Mouse (Mus musculus) G1E (cell line): ENCODE results near the gene Gm8994. TPM values are rescaled to one million over a fixed set of nuclear protein-coding genes. Genes with fewer than 3 reads are reported as not detected.

ENCODE experiments used
- ATAC-seq: 2 replicates; pipeline ENCODE4 v1.8.0; 2016; ENCODE audit warnings: mild to moderate bottlenecking; ENCODE audit not compliant: insufficient number of reproducible peaks, poor library complexity, low FRiP score, severe bottlenecking; ENCODE audit errors: extremely low read depth
- DNase-seq: peaks from one replicate; pipeline ENCODE4 v3.0.0; 2012; ENCODE audit warnings: low spot score
- H3K27me3 ChIP-seq: 2 replicates; pipeline ENCODE4 v1.6.1; 2012; ENCODE audit warnings: mild to moderate bottlenecking, low read length, inconsistent platforms; ENCODE audit not compliant: insufficient read depth
- H3K36me3 ChIP-seq: replicated peaks from 2 replicates; pipeline ENCODE3; 2012; ENCODE audit warnings: mild to moderate bottlenecking, inconsistent platforms
- H3K4me1 ChIP-seq: 2 replicates; pipeline ENCODE4 v1.6.1; 2012; ENCODE audit warnings: low read depth, low read length, inconsistent platforms, mixed read lengths; ENCODE audit not compliant: insufficient read depth
- H3K4me3 ChIP-seq: 2 replicates; pipeline ENCODE4 v1.5.1; 2012; ENCODE audit warnings: low read depth, mild to moderate bottlenecking, inconsistent platforms, low read length, moderate library complexity, mixed read lengths
- H3K9me3 ChIP-seq: replicated peaks from 2 replicates; pipeline ENCODE4 v1.6.1; 2012; ENCODE audit warnings: inconsistent platforms
- CTCF ChIP-seq: IDR thresholded peaks from 2 replicates; pipeline ENCODE4 v1.5.1; 2012; ENCODE audit warnings: low read depth, low read length, inconsistent platforms, mixed read lengths
- GATA1 ChIP-seq: IDR thresholded peaks from 2 replicates; pipeline ENCODE4 v1.6.1; 2012; ENCODE audit warnings: borderline replicate concordance, low read length, inconsistent platforms, mixed read lengths
- GATA2 ChIP-seq: IDR thresholded peaks from 2 replicates; pipeline ENCODE4 v1.6.1; 2012; ENCODE audit warnings: low read depth, low read length, inconsistent platforms, borderline replicate concordance
- POLR2AphosphoS5 ChIP-seq: IDR thresholded peaks from 2 replicates; pipeline ENCODE4 v1.6.1; 2012; ENCODE audit warnings: low read depth, low read length, inconsistent platforms; ENCODE audit not compliant: insufficient replicate concordance
- TAL1 ChIP-seq: conservative IDR thresholded peaks from 2 replicates; pipeline ENCODE4 v1.6.1; 2012; ENCODE audit warnings: low read depth, low read length, inconsistent platforms, mixed read lengths
- polyA plus RNA-seq: library from polyadenylated mRNA; stranded (reverse); fragments of >175 nt; gene quantifications from 2 replicates; pipeline ENCODE4 v1.2.3, GENCODE M21; 2012
- total RNA-seq, 2 experiments: library from RNA; stranded (forward) in 1 of 2; stranded (reverse) in 1 of 2; fragments of 200-1000 nt in 1 of 2; fragments of >200 nt in 1 of 2; fragmentation: Nextera tagmentation in 1 of 2; gene quantifications; 2 replicates each; pipeline ENCODE4 v1.2.3; 2014 to 2017

Gene Gm8994
- total and polyA plus RNA-seq, 3 experiments: 0.08 TPM; not detected in 2

- TF ChIP-seq CTCF (no peak), GATA2 (no peak), TAL1 (no peak), POLR2AphosphoS5 (no peak), GATA1 (no peak)
- H3K4me3 ChIP-seq: no peak overlapping the region
- DNase-seq (no peak), ATAC-seq (no peak)
- H3K27me3 ChIP-seq: no peaks in the 10 kb centered on the region
- peaks cover 43% of the 10 kb centered on the region for H3K9me3 ChIP-seq
- H3K4me1 ChIP-seq: no peaks in the 10 kb centered on the region
- no peaks in the 10 kb centered on the region for H3K36me3 ChIP-seq
Measured at GRCm38 (mm10) chr6:136340669-136341068, 13.3 kb downstream of the Gm8994 start.

DNA sequence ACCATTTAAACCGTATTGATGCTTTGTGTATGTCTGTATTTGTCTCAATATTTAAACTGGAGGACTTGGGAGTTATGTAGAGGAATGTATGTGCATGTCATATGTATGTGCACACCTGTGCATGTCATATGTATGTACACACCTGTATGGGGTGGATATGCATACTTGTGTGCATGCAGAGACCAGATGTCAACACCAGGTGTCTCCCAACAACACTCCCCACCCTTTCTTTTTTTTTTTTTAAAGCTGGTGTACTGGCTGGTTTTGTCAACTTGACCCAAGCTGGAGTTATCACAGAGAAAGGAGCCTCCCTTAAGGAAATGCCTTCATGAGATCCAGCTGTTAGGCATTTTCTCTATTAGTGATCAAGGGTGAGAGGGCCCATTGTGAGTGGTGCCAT lies 13.8 kb downstream of the Gm8994 start:
- TF ChIP-seq CTCF (no peak), POLR2AphosphoS5 (no peak), GATA2 (no peak), GATA1 (no peak)
- no peaks in the 10 kb centered on the region for H3K36me3 ChIP-seq
- H3K27me3 ChIP-seq: no peaks in the 10 kb centered on the region
- DNase-seq: no peak
- ATAC-seq: no peak
- H3K4me3 ChIP-seq: no peak overlapping the region
- peaks cover 46% of the 10 kb centered on the region for H3K9me3 ChIP-seq
- no peaks in the 10 kb centered on the region for H3K4me1 ChIP-seq

- no peaks in the 10 kb centered on the region for H3K36me3 ChIP-seq
- no peak for TF ChIP-seq POLR2AphosphoS5
- TF ChIP-seq CTCF: no peak
- no peak for TF ChIP-seq GATA2
- no peak for TF ChIP-seq TAL1
- no peak for TF ChIP-seq GATA1
- ATAC-seq (no peak), DNase-seq (no peak)
- H3K27me3 ChIP-seq: no peaks in the 10 kb centered on the region
- peaks cover 48% of the 10 kb centered on the region for H3K9me3 ChIP-seq
- H3K4me1 ChIP-seq: no peaks in the 10 kb centered on the region
- H3K4me3 ChIP-seq: no peak overlapping the region
Measured at GRCm38 (mm10) chr6:136343868-136344267, 16.5 kb downstream of the Gm8994 start.

DNA sequence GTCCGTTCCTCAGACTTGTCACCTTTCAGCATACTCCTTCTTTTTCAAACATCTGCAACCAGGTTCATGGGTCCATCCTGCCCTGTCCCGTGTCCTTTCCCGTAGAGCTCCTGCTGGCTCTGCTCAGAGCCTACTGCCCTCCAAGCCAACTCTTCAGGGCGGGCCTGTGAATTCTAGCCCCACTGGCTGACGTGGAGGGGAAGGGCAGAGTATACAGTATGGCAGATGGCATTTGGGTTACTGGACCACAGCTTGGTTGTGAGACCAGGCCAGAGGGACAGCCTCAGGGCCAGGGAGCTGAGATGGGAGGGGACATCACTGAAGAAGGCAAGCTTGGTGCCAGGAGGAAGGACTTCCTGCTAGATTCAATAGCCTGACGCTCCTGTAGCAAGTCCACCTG lies 17.7 kb downstream of the Gm8994 start:
- Histone ChIP-seq H3K36me3 (no peaks in the 10 kb centered on the region), H3K4me1 (no peaks in the 10 kb centered on the region), H3K9me3 (peaks cover 50% of the 10 kb centered on the region), H3K27me3 (no peaks in the 10 kb centered on the region), H3K4me3 (no peak overlapping the region)
- TF ChIP-seq CTCF: no peak
- no peak for TF ChIP-seq POLR2AphosphoS5
- TF ChIP-seq TAL1: no peak
- TF ChIP-seq GATA1: no peak
- no peak for TF ChIP-seq GATA2
- no peak for DNase-seq
- no peak for ATAC-seq

- H3K4me3 ChIP-seq: no peak overlapping the region
Measured at GRCm38 (mm10) chr6:136345641-136346040, 18.3 kb downstream of the Gm8994 start.

DNA sequence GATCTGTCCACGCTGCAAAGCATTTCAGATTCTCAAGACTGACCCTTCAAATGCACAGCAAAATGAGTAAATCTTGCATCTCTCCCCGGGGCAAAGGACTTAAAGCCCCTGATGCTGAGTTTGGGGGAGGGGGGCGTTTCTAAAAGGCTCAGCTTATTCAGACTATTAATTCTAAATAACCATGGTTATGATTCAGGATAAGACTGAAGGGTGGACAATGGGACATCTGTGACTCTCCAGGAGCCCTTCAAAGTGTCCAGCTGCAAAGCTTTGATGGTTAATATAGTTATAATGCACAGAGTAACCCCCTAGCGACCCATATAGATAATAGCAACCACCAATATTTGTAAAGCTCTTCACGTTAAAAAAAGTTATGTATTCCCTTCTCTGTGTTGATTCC lies 19.7 kb downstream of the Gm8994 start:
- ATAC-seq (no peak), DNase-seq (no peak)
- H3K36me3 ChIP-seq: no peaks in the 10 kb centered on the region
- no peak for TF ChIP-seq GATA2
- TF ChIP-seq TAL1: no peak
- no peak for TF ChIP-seq GATA1
- no peak for TF ChIP-seq POLR2AphosphoS5
- TF ChIP-seq CTCF: no peak
- no peak overlapping the region for H3K4me3 ChIP-seq
- no peaks in the 10 kb centered on the region for H3K27me3 ChIP-seq
- H3K9me3 ChIP-seq: peaks cover 52% of the 10 kb centered on the region
- H3K4me1 ChIP-seq: no peaks in the 10 kb centered on the region

More at GRCm38 (mm10) chr6:136345641-136346040, 18.3 kb downstream of the Gm8994 start:
- no peak for TF ChIP-seq GATA2
- Histone ChIP-seq H3K4me1 (no peaks in the 10 kb centered on the region), H3K27me3 (no peaks in the 10 kb centered on the region), H3K36me3 (no peaks in the 10 kb centered on the region), H3K9me3 (peaks cover 49% of the 10 kb centered on the region)
- DNase-seq (no peak), ATAC-seq (no peak)

DNA sequence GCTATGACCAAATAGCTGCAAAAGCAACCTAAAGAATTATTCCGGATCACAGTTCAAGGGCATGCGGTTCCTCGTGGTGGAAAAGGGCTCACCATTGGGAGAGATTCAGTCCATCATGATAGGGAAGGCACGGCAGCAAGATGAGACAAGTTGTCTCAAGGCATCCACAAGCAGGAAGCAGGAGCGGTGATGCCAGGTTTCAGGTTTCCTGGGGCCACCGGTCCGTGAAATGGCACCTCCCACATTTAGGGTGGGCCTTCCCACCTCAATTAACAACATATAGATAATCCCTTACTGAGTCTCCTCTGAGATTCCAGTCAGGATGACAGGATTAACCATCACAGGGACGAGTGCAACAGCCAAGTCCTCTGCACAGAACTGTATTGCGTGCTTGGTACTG lies 20.3 kb downstream of the Gm8994 start:
- TF ChIP-seq CTCF (no peak), GATA1 (no peak), GATA2 (no peak), TAL1 (no peak), POLR2AphosphoS5 (no peak)
- no peak overlapping the region for H3K4me3 ChIP-seq
- ATAC-seq: no peak
- H3K36me3 ChIP-seq: no peaks in the 10 kb centered on the region
- no peak for DNase-seq
- peaks cover 53% of the 10 kb centered on the region for H3K9me3 ChIP-seq
- H3K4me1 ChIP-seq: no peaks in the 10 kb centered on the region
- no peaks in the 10 kb centered on the region for H3K27me3 ChIP-seq
